In the genomic region with DNA sequence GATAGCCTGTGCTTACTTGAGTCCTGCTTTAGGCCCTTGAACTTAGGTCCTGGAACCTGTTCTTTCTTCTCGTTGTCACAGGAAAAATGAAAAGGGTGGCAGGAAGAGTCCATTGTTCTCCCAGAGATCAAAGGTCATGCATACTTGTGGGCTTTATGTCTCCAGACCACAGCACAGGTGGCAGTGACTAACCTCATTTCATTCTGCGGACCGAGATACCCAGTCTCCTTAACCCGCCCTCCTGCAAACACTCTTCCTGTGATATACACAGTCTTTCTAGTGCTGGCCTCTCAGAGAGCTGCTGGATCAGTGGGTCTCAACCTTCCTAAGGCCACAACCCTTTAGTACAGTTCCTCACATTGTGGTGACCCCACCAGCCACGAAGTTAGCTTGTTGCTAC, we compare ENCODE assay signal across 17 mouse cellular contexts.
"Had no signal": no experiment of that assay in that cellular context is flagged by ENCODE, and none has a peak within 500 bp of the region (broad histone marks: within the 10 kb centered on the region; RNA-seq: fewer than 3 reads in every experiment).

No protein-coding gene starts in this region.

- ATAC-seq: liver, embryonic 12.5 days; midbrain, embryonic 16.5 days had no signal

- H3K9me3 ChIP-seq: liver, embryonic 12.5 days; midbrain, embryonic 10.5 days; midbrain, embryonic 12.5 days; neural tube, embryonic 13.5 days; neural tube, embryonic 15.5 days; stomach, embryonic 15.5 days had no signal

- H3K4me1 ChIP-seq: liver, embryonic 12.5 days; midbrain, embryonic 10.5 days; midbrain, embryonic 12.5 days; neural tube, embryonic 13.5 days; neural tube, embryonic 15.5 days; stomach, embryonic 15.5 days had no signal

- H3K36me3 ChIP-seq: liver, embryonic 12.5 days; midbrain, embryonic 10.5 days; midbrain, embryonic 12.5 days; neural tube, embryonic 13.5 days; neural tube, embryonic 15.5 days; stomach, embryonic 15.5 days had no signal

- H3K9ac ChIP-seq: liver, embryonic 12.5 days; liver, embryonic 14.5 days; lung, embryonic 14.5 days; midbrain, embryonic 12.5 days; neural tube, embryonic 13.5 days; neural tube, embryonic 15.5 days; stomach, embryonic 15.5 days had no signal

- H3K4me3 ChIP-seq: liver, embryonic 12.5 days; midbrain, embryonic 10.5 days; midbrain, embryonic 12.5 days; myocyte; neural tube, embryonic 13.5 days; neural tube, embryonic 15.5 days; stomach, embryonic 15.5 days had no signal

- H3K4me2 ChIP-seq: liver, embryonic 12.5 days; lung, embryonic 14.5 days; midbrain, embryonic 12.5 days; neural tube, embryonic 13.5 days; neural tube, embryonic 15.5 days; stomach, embryonic 15.5 days had no signal

- H3K27me3 ChIP-seq: liver, embryonic 12.5 days; midbrain, embryonic 12.5 days; neural tube, embryonic 13.5 days; neural tube, embryonic 15.5 days; stomach, embryonic 15.5 days had no signal

- DNase-seq: lung, embryonic 14.5 days; lung, postnatal 4 days; midbrain, embryonic 14.5 days; retina, postnatal 1 day; right cerebral cortex, postnatal 14 days; thymus, adult 18-20 months; thymus, postnatal 14 days; thymus, postnatal 36 days had no signal

- H3K27ac ChIP-seq: liver, embryonic 12.5 days; liver, embryonic 14.5 days; midbrain, embryonic 10.5 days; midbrain, embryonic 12.5 days; neural tube, embryonic 13.5 days; neural tube, embryonic 15.5 days; stomach, embryonic 15.5 days had no signal
